Mouse (Mus musculus) ovary, adult 18-20 months (tissue): ENCODE results near the gene Tmprss6.

Experiments
- DNase-seq: peaks from one replicate; pipeline ENCODE4 v3.0.0; 2022; ENCODE audit warnings: low spot score, mixed read lengths

Gene Tmprss6

DNA sequence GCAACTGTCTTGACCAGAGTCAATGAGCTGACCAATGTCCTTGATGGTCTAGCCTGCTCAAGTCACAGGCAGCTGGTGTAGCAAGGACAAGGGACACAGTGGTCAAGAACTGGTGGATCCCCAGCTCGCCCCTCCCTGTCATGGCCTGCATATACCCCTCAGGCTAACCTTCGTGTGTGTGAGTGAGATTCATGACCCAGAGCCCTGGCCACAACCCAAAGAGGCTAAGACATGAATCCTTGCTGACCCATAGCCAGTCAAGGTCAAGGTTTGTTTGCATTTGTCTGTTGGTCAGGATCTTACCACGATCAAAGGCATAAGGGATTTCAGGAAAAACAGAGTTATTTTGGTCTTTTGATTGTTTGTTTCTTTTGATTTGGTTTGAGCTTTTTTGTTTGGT is 14.1 kb upstream of the Tmprss6 start:
- peak; percentile 34 for DNase-seq

GRCm38 (mm10) chr15:78481448-78482000 is 13.1 kb upstream of the Tmprss6 start:
- no peak for DNase-seq

DNA sequence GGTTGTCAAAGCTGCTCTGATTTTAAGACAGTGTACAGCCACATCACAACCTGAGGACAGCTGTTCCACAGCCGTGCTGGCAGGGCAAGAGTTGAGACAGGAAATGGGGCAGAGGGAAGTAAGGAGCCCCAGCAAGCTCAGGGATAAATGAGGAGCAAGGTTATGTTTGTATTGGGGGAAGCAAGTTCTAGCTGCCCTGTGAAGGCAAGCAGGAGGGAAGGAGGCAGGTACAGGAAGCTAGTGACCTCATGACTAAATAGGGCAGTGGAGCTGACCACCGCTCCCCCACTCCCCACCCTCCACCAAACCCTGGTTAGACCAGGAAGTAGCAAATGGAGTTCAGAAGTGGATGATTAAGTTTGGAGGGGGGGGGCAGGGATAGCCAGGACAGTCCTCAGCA is 12.6 kb upstream of the Tmprss6 start:
- no peak for DNase-seq

- no peak for DNase-seq
Observed at GRCm38 (mm10) chr15:78480111-78480510, 11.7 kb upstream of the Tmprss6 start.

DNA sequence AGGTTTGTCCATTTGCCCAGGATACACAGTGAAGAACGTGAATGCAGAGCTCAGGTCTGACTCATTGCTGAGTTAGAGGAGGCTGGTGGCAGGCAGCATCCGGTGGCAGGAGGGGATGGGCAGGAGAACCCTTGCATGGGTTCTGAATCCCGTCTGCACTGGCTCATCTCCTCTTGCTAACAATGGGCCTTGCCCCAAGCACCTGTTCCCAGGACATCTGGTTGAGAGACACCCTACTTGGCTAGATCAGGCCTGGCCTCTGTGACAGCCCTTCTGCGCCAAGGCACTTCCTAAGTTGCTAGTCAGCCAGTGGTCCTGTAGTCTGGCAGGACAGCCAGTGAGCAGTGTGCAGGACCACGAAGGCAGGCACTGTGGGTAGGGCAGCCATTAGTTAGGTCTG is 11.0 kb upstream of the Tmprss6 start:
- DNase-seq = no peak

DNA sequence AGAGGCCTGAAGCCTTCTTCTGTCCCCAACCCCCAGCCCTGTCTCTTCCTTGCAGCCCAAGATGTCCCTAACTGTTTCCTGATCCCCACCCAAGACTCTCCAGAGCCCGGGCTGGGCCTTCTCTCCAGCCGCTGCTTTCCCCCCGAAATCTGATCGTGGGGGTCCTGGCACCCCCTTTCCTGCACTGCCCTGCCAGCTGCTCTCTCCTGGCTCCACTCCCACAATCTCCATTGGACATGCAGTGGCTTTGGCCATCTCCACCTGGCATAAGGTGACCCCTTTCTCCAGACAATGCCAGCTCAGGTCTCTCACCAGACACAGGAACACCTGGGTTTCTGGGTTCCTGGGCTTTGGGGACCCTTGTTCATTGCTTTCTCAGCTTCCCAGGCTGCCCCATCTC is 9.6 kb upstream of the Tmprss6 start:
- no peak for DNase-seq

GRCm38 (mm10) chr15:78476878-78477277 is 8.4 kb upstream of the Tmprss6 start:
- DNase-seq = no peak

GRCm38 (mm10) chr15:78475604-78476031 is 7.2 kb upstream of the Tmprss6 start:
- no peak for DNase-seq

DNA sequence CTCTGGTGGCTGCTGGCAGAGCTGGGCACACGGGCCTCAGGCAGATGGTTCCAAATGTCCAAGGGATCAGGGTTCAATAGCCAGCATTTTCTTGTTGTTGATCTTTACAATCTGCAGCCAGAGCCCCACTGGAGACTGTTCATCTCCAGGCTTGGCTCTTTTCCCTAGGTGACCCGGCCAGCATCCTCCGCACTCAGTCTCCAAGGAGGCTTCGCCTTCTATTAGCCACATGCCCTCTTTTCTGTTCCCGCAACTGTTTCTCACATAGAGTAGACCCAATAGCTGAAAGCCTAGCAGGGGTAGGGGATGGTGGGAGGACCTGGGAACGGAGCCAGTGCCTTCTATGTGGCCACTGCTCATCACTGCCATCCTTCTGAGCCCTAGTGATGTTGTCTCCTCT is 5.0 kb upstream of the Tmprss6 start:
- no peak for DNase-seq

DNA sequence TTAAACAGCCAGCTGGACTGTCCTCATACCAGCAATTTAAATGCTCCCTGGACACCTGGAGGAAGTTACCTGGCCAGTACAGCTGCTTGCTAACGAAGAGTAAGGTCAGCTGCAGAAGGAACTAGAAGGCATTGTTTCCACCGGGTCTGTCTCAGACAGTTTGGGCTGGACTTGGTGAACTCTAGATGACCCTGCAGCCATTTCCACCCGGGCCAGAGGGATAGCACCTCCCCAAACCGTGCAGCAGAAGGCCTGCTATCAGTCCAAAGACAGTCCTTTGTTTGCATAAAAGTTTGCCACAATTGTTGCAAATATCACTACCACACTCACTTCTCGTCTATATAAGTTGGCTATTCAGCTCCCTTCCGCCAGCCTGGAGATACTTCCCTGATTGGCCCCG is 3.5 kb upstream of the Tmprss6 start:
- no peak for DNase-seq

GRCm38 (mm10) chr15:78470495-78471276 is 2.3 kb upstream of the Tmprss6 start:
- no peak for DNase-seq

- no peak for DNase-seq
Observed at GRCm38 (mm10) chr15:78467570-78467969, 864 bp downstream of the Tmprss6 start.

- DNase-seq = no peak
Observed at GRCm38 (mm10) chr15:78466809-78467208, 1.6 kb downstream of the Tmprss6 start.

- no peak for DNase-seq
Observed at GRCm38 (mm10) chr15:78462981-78463380, 5.5 kb downstream of the Tmprss6 start.

GRCm38 (mm10) chr15:78457193-78457592 is 11.2 kb downstream of the Tmprss6 start:
- DNase-seq = no peak

GRCm38 (mm10) chr15:78456051-78456450 is 12.4 kb downstream of the Tmprss6 start:
- no peak for DNase-seq

- no peak for DNase-seq
Observed at GRCm38 (mm10) chr15:78455168-78455567, 13.3 kb downstream of the Tmprss6 start.

- DNase-seq = no peak
Observed at GRCm38 (mm10) chr15:78452929-78453328, 15.5 kb downstream of the Tmprss6 start.

- no peak for DNase-seq
Observed at GRCm38 (mm10) chr15:78451201-78451600, 17.2 kb downstream of the Tmprss6 start.

DNA sequence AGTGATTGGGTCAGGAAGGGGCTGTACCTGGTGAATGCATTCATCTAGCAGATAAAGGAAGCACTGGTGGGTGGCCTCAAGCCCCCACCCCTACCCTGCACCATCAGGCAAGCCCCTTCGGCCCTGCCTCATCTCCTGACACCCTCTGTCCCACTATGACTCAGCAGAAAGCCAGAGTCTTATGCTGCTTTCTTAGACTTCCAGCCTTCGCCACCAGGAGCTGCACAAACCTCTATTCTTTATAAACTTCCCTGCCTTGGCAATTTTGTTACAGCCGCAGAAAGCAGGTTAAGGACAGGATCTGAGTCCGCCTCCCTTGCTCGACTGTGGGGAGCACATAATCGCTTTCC is 18.0 kb downstream of the Tmprss6 start:
- DNase-seq = no peak

DNA sequence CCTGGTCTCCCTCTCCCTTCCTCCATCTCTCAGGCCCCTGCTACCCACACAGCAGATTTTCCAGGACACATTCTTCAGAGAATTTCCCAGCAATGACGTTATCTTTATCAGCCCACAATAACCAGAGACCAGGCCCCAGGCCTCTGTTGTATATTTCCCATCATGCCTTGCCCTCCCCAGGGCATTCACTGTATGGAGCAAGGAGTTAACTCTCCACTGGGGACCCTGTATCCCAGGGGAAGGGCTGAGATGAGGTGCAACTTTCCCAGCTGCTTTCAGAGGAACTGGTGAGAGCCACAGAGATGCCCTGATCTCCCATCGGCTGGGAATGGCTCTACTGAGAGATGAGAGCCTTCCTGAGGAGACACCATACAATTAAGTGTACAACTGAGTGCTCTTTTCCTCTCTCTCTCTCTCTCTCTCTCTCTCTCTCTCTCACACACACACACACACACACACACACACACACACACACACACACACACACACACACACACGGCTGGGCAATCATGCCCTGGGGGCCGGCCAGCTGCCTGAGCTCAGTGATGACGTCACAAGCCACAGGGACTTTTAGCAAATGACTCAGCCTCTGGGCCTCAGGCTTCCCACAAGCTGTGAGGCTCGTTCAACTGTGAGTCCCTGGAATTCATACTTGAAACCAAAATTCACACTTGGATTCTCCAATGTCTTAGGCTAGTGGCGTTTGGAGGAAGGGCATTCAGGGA is 18.6 kb downstream of the Tmprss6 start:
- no peak for DNase-seq

DNA sequence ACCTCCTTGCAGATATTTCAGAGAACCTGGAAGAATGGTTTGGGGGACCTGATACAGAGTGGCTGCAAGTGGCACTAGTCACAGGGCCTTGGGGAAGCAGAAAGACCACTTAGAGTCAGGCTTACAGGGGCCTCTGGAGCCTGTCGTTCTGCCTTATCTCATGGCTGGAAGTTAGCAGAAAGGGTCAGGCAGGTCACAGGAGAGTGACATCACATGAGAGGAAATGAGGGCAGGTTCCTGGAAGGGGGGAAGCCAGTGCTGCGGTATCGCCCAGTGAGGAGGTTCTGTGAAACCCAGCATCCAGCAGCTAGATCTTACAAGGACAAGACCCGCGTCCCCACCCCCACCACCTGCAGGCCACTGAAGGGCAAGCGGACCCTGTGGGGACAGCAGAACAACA is 19.3 kb downstream of the Tmprss6 start:
- no peak for DNase-seq
